Mouse (Mus musculus) layer of hippocampus, adult 2 months (tissue): ENCODE measurements around the gene Srgn. TPM values are rescaled to one million over a fixed set of nuclear protein-coding genes. Genes with fewer than 3 reads are reported as not detected.
"Not testable (repeated sequence)": the region's sequence is repeated elsewhere in the genome, so short reads cannot be mapped to it uniquely, and the experiment has no call there.

Experiments
- DNase-seq, 2 experiments: peaks; one replicate each; pipeline ENCODE4 v3.0.0; 2022; ENCODE audit warnings: low spot score in 2 of 2
- H3K27ac ChIP-seq: fragments of 200-600 bp; 2 replicates; pipeline ENCODE4 v1.8.1; 2022
- H3K4me3 ChIP-seq: fragments of 200-600 bp; 2 replicates; pipeline ENCODE4 v1.8.1; 2022; ENCODE audit warnings: mild to moderate bottlenecking
- CTCF ChIP-seq: fragments of 200-600 bp; conservative IDR thresholded peaks from 2 replicates; pipeline ENCODE4 v1.8.1; 2022; ENCODE audit warnings: antibody characterized with exemption, mild to moderate bottlenecking, moderate library complexity
- total RNA-seq, 2 experiments: library from RNA; stranded (reverse); gene quantifications; 2 replicates each; pipeline ENCODE4 v1.2.3; 2021

Srgn gene
- total RNA-seq, 2 experiments from 2014 or later: 4.7 to 6.9 TPM

DNA sequence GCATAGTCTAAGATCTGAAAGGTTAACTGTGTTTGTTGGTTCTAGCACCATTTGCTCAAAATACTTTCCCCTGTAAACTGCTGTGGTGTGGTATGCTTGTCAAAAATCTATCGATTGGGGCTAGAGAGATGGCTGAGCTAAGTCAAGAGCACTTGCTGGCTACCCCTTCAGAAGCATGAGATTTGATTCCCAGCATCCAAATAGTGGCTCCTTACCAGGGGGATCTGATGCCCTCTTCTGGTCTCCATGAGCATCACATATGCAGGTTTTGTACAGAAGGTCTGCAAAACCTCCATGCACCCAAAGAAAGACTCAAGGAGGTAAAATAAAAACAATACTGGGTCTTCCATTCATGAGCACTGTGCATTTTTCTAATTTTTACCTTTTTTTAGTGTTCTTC, 39.0 kb downstream of the Srgn start:
- Histone ChIP-seq H3K4me3 (no peak overlapping the region), H3K27ac (no peak overlapping the region)
- DNase-seq: peak in 1 of 2 experiments; percentile 47
- TF ChIP-seq CTCF: peak; percentile 89

DNA sequence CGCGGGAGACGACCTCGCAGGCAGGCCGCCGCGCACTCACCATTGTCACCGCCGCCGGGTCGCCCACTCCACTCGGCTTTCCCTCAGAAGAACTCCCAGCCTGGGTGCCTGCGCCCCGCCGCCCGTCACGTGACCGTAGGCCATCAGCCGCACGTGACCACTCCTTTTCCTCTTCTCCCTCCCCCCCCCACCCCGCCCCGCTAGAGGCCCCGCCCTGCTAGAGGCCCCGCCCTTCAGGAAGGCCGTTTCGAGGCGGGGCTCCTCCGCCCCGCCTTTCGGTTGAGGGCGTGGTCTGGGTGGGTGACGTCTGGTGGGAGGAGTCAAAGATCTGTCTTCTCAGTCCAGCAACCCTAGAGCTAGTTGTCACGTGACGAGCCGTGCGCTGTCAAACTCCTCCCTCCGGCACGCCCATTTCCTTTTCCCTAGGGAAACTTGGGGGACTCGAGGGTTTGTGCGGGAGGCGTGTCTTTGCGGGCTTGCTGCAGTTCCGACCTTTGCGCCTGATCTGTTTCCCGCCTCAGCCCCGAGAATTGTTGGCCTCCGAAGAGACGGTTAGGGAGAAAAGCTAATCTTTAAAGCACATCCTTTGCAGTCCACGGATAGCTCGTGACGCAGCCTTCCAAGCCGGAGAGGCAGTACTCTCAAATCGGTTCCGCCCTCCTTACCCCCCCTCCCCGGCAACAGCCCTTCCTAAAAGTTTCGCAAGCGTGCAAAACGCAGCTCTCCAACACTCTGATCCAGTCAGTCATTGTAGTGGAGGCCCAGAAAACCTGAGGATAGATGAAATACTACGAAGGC, 40.4 kb downstream of the Srgn start, which contains the start of gene Vps26a:
Gene Vps26a (minus strand): TSS at position 188 of the 798 bp plus-strand sequence.
- TF ChIP-seq CTCF: no peak
- peak; percentile 99 for DNase-seq
- H3K4me3 ChIP-seq: peak within 1 kb of the TSS; percentile 96
- peak within 1 kb of the TSS; percentile 88 for H3K27ac ChIP-seq

DNA sequence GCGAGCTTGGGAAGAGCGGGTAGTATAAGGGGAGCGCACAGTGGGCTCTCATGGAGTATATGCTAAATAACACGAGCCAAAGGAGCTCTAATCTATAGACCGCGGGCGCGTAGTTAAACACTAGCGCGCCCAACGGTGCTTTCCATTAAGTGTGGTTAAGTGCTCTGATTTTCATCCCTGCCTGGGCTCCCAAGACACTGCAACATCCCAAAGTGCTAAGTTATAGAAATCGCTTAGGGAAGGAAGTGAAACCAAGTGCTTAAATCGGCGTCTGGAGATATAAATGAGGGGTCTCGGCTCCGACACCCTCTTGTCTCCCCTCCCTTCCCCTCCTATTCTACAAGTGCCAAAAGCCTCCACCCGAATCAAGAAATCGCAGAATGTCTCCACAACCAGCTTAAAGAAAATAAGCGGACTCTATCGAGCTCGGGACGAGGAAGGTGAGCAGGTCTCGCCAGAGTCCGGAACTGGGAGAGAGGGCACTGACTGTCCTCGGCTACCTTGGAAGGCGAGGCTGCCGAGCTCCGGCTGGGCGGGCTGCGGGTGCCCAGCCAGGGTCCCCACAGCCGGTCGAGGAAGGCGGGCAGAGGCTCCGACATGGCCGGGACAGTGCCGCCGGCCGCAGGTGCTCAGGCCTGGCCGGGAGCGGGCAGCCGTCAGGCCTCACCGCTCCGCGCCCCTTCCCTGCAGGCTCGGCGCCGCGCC, 41.2 kb downstream of the Srgn start:
- H3K27ac ChIP-seq: peak overlapping the region; percentile 88
- peak overlapping the region; percentile 96 for H3K4me3 ChIP-seq
- TF ChIP-seq CTCF: no peak
- DNase-seq: no peak

DNA sequence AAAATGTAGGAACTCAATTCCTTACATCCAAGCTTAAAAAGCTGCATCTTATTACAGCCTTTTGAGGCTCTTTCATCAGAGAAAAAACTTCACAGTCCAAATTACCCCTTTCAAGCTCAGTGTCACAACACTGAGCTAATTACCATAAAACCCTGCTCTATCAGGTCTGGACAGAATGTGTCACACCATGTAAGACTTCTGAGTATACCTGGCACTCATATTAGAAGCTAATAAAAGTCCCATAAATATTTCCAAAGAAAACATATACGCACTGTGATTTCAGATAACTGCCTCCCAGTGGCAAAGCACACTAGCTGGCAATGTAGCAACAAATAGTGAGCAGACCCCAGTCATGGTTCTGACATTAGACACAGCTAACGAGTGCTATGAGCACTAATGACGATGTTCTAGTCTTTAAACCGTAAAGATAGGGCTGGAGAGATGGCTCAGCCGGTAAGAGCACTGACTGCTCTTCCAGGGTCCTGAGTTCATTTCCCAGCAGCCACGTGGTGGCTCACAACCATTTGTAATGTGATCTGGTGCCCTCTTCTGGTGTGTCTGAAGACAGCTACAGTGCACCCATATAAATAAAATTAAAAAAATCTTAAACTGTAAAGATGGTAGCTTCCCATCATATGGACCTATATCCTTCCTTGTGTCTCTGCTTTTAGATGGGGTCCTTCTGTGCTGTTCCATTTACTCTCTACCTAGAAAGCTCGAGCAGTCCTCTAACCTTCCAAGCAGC, 46.0 kb downstream of the Srgn start:
- TF ChIP-seq CTCF: peak; percentile 50
- DNase-seq: no peak
- Histone ChIP-seq H3K27ac (no peak overlapping the region), H3K4me3 (no peak overlapping the region)

DNA sequence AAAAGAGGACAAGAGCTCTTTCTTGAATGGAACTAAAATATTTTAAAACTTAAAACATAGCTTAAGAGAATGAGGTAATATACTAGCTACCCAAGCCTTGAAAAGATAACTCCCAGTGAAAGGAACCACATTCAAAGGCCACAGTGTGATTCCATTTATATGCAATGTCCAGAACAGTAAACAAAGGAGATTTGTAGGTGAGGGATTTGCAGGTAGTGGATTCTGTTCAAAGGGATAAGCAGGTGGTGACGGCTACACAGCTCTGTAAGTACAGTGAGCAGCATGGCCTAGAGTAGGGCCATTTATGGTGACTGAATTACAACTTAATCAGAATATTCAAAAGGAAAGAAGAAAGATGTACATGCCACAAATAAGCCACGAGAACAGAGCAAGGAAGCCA, 50.3 kb downstream of the Srgn start:
- no peak overlapping the region for H3K4me3 ChIP-seq
- no peak for DNase-seq
- no peak overlapping the region for H3K27ac ChIP-seq
- TF ChIP-seq CTCF: no peak

DNA sequence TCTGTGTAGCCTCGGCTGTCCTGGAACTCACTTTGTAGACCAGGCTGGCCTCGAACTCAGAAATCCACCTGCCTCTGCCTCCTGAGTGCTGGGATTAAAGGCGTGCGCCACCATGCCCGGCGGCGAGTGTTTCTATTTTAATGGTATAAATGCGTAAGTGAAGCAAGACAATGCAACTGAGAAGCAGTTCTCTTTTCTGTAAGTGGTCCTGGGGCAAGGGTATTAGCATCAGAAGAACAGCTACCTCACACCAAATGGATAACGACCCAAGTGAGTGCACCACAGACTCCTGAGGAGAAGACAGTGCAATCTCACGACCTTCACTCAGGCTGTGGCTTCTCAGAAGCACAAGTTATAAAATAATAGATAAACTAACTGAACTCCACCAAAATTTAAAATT, 52.3 kb downstream of the Srgn start:
- TF ChIP-seq CTCF: no peak
- no peak overlapping the region for H3K4me3 ChIP-seq
- no peak for DNase-seq
- H3K27ac ChIP-seq: no peak overlapping the region

DNA sequence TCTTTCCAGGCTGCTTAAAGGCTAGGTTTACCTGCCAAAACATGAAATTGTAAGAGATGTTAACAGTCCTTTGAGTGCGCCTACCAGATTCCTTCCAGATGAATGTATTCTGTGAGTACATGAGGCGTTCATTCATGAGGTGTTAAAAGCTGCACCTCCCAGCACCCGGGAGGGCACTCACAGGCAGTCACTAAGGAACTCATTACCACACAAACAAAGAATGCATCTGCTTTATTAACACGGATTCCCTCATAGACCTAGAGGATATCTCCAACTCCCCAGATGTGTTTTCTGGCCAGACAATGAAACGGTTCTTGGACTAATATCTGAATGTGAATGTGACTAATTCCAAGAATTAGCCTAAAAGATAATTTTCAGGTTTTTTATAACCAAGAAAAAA, 56.1 kb downstream of the Srgn start:
- no peak for TF ChIP-seq CTCF
- no peak overlapping the region for H3K4me3 ChIP-seq
- H3K27ac ChIP-seq: no peak overlapping the region
- DNase-seq: no peak

DNA sequence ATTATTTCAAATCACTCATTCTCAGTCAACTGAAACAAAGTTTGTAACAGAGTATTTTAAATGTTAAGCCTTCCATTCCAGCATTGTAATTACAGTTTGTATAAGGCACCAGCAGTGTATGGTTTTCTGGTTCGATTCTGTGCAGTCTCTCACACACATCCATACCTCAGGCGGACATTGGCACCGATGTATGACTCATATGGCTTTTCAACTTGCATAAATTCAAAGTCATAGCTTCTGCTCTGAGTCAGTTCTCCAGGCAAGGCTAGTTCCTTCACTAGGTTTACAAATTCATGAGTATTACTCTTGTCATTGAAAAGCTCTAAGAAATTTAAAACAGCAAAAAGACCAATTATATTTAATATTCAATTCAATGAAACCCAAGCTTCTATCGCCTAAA, 57.5 kb downstream of the Srgn start:
- H3K27ac ChIP-seq: no peak overlapping the region
- DNase-seq: no peak
- no peak overlapping the region for H3K4me3 ChIP-seq
- TF ChIP-seq CTCF: no peak

DNA sequence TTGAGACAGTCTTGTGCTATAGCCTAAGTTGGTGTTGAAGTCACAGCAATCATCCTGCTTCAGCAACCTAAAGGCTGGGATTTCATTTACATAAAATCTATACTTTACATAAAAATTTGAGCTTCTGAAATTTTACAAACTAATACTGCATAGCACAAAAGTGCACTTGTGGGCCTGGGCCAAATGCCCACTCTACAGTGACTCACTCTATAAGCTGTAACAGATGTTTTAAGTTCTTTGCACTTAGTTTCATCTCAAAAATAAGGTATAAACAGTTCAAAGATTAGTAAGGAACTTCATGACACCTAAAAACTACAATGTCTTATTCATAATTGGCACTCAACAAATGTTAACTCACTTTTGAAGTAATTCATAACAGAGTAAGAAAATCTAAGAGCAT, 65.9 kb downstream of the Srgn start:
- no peak for DNase-seq
- Histone ChIP-seq H3K4me3 (no peak overlapping the region), H3K27ac (no peak overlapping the region)
- no peak for TF ChIP-seq CTCF

DNA sequence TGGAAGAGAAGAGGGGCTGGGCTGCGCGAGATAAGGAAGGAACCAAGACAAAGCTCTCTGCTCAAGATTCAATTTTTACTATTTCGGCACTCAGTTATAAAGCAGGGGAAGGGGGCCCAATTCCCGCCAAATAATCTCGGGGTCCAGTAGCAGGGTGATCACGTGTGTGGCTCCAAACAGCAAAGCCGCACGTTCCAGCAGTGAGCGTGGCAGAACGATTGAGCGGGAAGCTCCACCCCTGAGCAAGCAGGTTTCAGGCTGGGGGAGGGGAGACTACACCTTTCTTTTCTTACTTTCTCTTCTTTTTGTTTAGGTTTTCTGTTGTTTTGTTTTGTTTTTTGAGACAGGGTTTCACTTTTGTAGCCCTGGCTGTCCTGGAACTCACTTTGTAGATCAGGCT, 75.2 kb downstream of the Srgn start:
- not testable (repeated sequence) for DNase-seq, H3K27ac ChIP-seq, H3K4me3 ChIP-seq

DNA sequence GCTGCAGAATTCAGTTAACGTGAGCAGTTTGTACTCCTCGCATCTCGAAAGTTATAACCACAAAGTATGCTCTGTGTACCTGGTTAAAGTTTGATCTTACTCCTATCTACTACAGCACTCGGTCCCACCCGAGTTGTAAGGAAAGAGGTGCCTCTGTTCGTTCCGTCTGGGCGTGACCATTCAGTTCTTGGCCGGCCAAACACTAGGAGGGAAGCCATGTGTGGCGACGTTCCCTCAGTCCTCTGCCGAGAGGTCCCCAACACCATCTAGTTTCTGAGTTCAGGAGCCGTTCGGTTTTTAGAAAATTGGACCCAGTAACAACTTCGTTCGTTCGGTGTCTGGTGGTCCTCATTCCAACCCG, 77.0 kb downstream of the Srgn start:
- no peak for DNase-seq
- TF ChIP-seq CTCF: no peak
- H3K4me3 ChIP-seq: peak overlapping the region; percentile 79
- H3K27ac ChIP-seq: peak overlapping the region; percentile 100

DNA sequence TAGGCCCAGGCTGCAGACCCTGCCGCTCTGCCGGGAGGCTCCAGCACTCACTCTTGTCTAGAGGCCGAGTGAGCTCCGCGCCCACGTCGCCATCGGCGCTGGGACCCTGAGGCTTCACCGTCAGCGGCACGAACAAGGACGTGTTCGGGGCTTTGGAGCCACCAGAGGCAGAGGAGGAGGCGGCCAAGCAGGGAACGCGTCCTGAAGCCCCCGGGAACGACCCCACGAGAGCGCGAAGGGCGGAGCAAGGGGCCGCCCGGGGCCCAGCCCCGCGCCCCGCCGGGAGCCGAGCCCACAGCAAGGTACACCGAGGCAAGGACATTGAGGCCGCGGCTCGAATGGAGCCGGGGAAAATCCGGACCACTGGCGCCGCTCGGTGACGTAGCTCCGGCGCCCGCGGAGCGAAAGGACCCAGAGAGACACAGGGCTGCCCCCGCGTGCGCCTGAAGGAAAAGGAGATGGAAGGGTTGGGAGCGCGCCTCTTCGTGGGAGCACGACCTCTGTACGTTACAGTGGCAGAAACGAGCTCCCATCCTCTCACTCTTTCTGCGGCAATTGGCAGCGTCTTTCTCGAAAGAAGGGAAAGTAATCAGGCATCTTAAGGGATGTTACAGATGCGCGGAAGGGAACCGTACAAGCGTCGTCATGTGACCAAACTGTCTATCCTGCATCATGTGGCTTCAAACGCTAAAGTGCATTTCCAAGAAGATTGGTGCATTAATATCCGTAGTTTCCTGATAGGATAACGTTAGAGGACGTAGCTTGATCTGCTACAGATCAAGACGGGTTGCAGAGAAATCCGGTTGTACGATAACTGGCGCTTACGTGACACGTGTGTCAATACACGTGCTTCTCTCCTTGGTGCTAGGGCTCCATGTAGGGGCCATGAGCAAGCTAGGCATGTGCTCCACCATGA, 77.6 kb downstream of the Srgn start, which contains the start of the genes 4930507D05Rik and Supv3l1:
Gene 4930507D05Rik (plus strand): TSS at position 126 of the 916 bp plus-strand sequence.
Gene Supv3l1 (minus strand): TSS at position 375 of the 916 bp plus-strand sequence.
- no peak for TF ChIP-seq CTCF
- H3K27ac ChIP-seq: peak within 1 kb of the TSS; percentile 100
- DNase-seq: peak; percentile 86 to 93
- peak within 1 kb of the TSS; percentile 79 for H3K4me3 ChIP-seq

Other genes with a start within 250 kb of the Srgn start
- gene Hk1, start 147.5 kb downstream of the Srgn start, total RNA-seq: 100 to 1,000 TPM; 292 to 307 TPM
- 1 to 10 TPM; 3.1 to 3.2 TPM for gene Hkdc1, start 105.0 kb downstream of the Srgn start, total RNA-seq
- 1 to 10 TPM; 1.1 to 1.4 TPM for gene 4930507D05Rik, start 78.0 kb downstream of the Srgn start, total RNA-seq
- gene Supv3l1, start 77.7 kb downstream of the Srgn start, total RNA-seq: 10 to 100 TPM; 24.0 to 26.9 TPM
- gene Vps26a, start 40.6 kb downstream of the Srgn start, total RNA-seq: 10 to 100 TPM; 45.3 to 48.0 TPM
- gene Kif1bp, start 51.0 kb upstream of the Srgn start, total RNA-seq: 100 to 1,000 TPM; 214 to 216 TPM
- gene Ddx21, start 74.8 kb upstream of the Srgn start, total RNA-seq: 10 to 100 TPM; 20.3 to 25.5 TPM
- gene Ddx50, start 123.8 kb upstream of the Srgn start, total RNA-seq: 10 to 100 TPM; 88.5 to 89.2 TPM
- gene Stox1, start 198.7 kb upstream of the Srgn start, total RNA-seq: 1 to 10 TPM; 2.3 to 2.6 TPM